ENCODE assay signal across 19 mouse cellular contexts in the genomic region with DNA sequence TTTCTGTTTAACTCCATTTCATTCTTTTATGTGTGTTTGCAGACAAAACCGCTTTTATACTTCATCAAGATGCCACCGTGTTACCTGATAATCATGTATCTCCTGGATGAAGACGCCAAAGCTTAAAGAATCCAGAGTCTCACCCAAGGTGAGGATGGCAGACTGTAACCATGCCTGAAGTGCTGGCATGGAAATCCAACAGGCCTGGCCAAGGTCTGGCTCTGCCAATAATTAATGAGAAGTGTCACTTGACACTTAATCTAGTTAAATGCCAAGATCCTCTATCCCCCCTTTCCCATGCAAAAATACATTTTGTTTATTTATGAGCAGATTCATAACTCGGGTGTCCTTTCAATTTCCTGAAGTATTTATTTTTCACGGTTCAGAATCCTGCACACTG.
"Had no signal": no experiment of that assay in that cellular context is flagged by ENCODE, and none has a peak within 500 bp of the region (broad histone marks: within the 10 kb centered on the region; RNA-seq: fewer than 3 reads in every experiment).

No protein-coding gene starts in this region.

- DNase-seq: kidney, adult 8-10 months; left cerebral cortex, postnatal 4 days; liver, embryonic 13.5 days; lung, adult 2 months; lung, postnatal 14 days; lung, postnatal 4 days; midbrain, embryonic 14.5 days; retina, postnatal 1 day; right cerebral cortex, postnatal 25 days; spleen, adult 18-20 months; thymus, postnatal 25 days had no signal

- H3K9ac ChIP-seq: limb, embryonic 12.5 days; limb, embryonic 15.5 days; liver, embryonic 13.5 days; neural tube, embryonic 13.5 days; stomach, embryonic 15.5 days had no signal

- H3K27ac ChIP-seq: kidney, postnatal 0 days; limb, embryonic 12.5 days; limb, embryonic 15.5 days; liver, embryonic 13.5 days; neural tube, embryonic 13.5 days; stomach, embryonic 15.5 days had no signal

- H3K9me3 ChIP-seq: limb, embryonic 12.5 days; limb, embryonic 15.5 days; liver, embryonic 13.5 days; neural tube, embryonic 13.5 days; stomach, embryonic 15.5 days had no signal

- H3K4me1 ChIP-seq: limb, embryonic 12.5 days; limb, embryonic 15.5 days; liver, embryonic 13.5 days; neural tube, embryonic 13.5 days; stomach, embryonic 15.5 days had no signal

- H3K4me3 ChIP-seq: limb, embryonic 12.5 days; limb, embryonic 15.5 days; liver, embryonic 13.5 days; myocyte; neural tube, embryonic 13.5 days; stomach, embryonic 15.5 days had no signal

- H3K27me3 ChIP-seq: limb, embryonic 12.5 days; limb, embryonic 15.5 days; liver, embryonic 13.5 days; neural tube, embryonic 13.5 days; stomach, embryonic 15.5 days had no signal

- ATAC-seq: intestine, embryonic 16.5 days had no signal

- H3K36me3 ChIP-seq: limb, embryonic 12.5 days; limb, embryonic 15.5 days; liver, embryonic 13.5 days; neural tube, embryonic 13.5 days; stomach, embryonic 15.5 days had no signal

- H3K4me2 ChIP-seq: limb, embryonic 12.5 days; limb, embryonic 15.5 days; liver, embryonic 13.5 days; midbrain, embryonic 11.5 days; neural tube, embryonic 13.5 days; stomach, embryonic 15.5 days had no signal
